Mouse (Mus musculus): ENCODE measurements around the gene Gatd1. TPM values are rescaled to one million over a fixed set of nuclear protein-coding genes. Genes with fewer than 3 reads are reported as not detected.

Gene Gatd1
- polyA plus RNA-seq, 1 experiment from 2014 or later = 41.6 TPM

- 83% methylated on average over 8 of the region's 8 CpGs for WGBS
- H3K4me1 ChIP-seq (replicated peaks; ENCODE audit: control insufficient read depth, insufficient read depth, low read length) = peaks cover 37% of the 10 kb centered on the region
- ATAC-seq (replicated peaks; ENCODE audit: low FRiP score) = no peak
Observed at GRCm38 (mm10) chr7:141432186-141432611, 18.3 kb upstream of the Gatd1 start.

GRCm38 (mm10) chr7:141431434-141432185 is 17.7 kb upstream of the Gatd1 start:
- H3K9me3 ChIP-seq (ENCODE audit: control insufficient read depth, low read length) = no peaks in the 10 kb centered on the region
- H3K9ac ChIP-seq (ENCODE audit: low read depth, low read length) = no peak overlapping the region
- H3K27me3 ChIP-seq (replicated peaks; ENCODE audit: control insufficient read depth, insufficient read depth, low read length) = no peaks in the 10 kb centered on the region
- WGBS = 95% methylated on average over 19 of the region's 19 CpGs
- ATAC-seq (replicated peaks; ENCODE audit: low FRiP score) (no peak), DNase-seq (ENCODE audit: low spot score) (no peak)
- H3K4me1 ChIP-seq (replicated peaks; ENCODE audit: control insufficient read depth, insufficient read depth, low read length) = peaks cover 33% of the 10 kb centered on the region
- H3K36me3 ChIP-seq (ENCODE audit: control insufficient read depth, insufficient read depth, low read length) = peaks cover 11% of the 10 kb centered on the region; the same call in 1 of the 2 replicates
- H3K4me3 ChIP-seq (ENCODE audit: low read depth, low read length) = no peak overlapping the region
- no peak overlapping the region for H3K4me2 ChIP-seq
- no peak overlapping the region for H3K27ac ChIP-seq (ENCODE audit: low read depth, low read length)

More at GRCm38 (mm10) chr7:141432186-141432611, 18.3 kb upstream of the Gatd1 start:
- Histone ChIP-seq H3K9ac (ENCODE audit: low read depth, low read length) (no peak overlapping the region), H3K9me3 (ENCODE audit: control insufficient read depth, low read length) (no peaks in the 10 kb centered on the region), H3K4me2 (no peak overlapping the region), H3K27ac (ENCODE audit: low read depth, low read length) (no peak overlapping the region), H3K27me3 (replicated peaks; ENCODE audit: control insufficient read depth, insufficient read depth, low read length) (no peaks in the 10 kb centered on the region), H3K36me3 (ENCODE audit: control insufficient read depth, insufficient read depth, low read length) (peaks cover 11% of the 10 kb centered on the region; the same call in 1 of the 2 replicates), H3K4me3 (ENCODE audit: low read depth, low read length) (no peak overlapping the region)
- no peak for DNase-seq (ENCODE audit: low spot score)

DNA sequence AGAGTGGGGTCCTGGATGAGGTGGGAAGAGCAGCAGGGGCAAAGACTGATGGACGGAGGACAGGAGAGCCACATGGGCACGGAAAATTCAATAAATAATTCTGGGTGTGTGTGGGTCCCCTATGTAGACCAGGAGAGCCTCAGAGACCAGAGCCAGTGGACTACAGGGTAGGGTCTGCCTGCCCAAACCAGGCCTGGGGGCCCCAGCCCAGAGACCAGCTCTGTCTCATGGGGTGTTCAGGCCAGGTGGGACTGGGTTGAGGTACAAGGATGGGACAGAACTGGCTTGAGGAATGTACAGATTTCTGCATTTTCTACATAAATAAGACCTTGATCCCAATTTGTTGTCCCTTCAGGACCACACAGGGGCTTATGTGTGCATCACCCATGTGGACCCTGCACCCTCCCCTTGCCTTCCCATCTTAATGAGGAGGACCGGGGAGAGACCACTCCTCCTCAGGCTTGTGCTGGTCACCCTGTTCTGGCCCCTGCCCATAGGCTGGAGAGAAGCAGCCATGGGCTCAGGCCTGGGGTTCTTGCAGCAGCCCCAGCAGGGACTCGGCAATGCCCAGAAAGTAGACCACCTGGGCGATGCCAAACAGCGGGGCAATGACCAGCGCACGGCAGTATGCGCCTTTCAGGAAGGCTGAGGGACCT is 16.8 kb upstream of the Gatd1 start:
- ATAC-seq (replicated peaks; ENCODE audit: low FRiP score) (no peak), DNase-seq (ENCODE audit: low spot score) (no peak)
- Histone ChIP-seq H3K27ac (ENCODE audit: low read depth, low read length) (no peak overlapping the region), H3K4me1 (replicated peaks; ENCODE audit: control insufficient read depth, insufficient read depth, low read length) (peaks cover 25% of the 10 kb centered on the region), H3K4me3 (ENCODE audit: low read depth, low read length) (no peak overlapping the region), H3K4me2 (no peak overlapping the region), H3K36me3 (ENCODE audit: control insufficient read depth, insufficient read depth, low read length) (peaks cover 11% of the 10 kb centered on the region; the same call in 1 of the 2 replicates), H3K27me3 (replicated peaks; ENCODE audit: control insufficient read depth, insufficient read depth, low read length) (no peaks in the 10 kb centered on the region), H3K9me3 (ENCODE audit: control insufficient read depth, low read length) (no peaks in the 10 kb centered on the region), H3K9ac (ENCODE audit: low read depth, low read length) (no peak overlapping the region)
- 91% methylated on average over 9 of the region's 9 CpGs for WGBS

- no peak overlapping the region for H3K27ac ChIP-seq (ENCODE audit: low read depth, low read length)
- H3K36me3 ChIP-seq (ENCODE audit: control insufficient read depth, insufficient read depth, low read length) = peaks cover 11% of the 10 kb centered on the region; the same call in 1 of the 2 replicates
- H3K27me3 ChIP-seq (replicated peaks; ENCODE audit: control insufficient read depth, insufficient read depth, low read length) = no peaks in the 10 kb centered on the region
- no peaks in the 10 kb centered on the region for H3K9me3 ChIP-seq (ENCODE audit: control insufficient read depth, low read length)
- no peak overlapping the region for H3K4me3 ChIP-seq (ENCODE audit: low read depth, low read length)
- 68% methylated on average over 9 of the region's 9 CpGs for WGBS
- peak overlapping the region; percentile 16; the same call in 1 of the 2 replicates for H3K4me2 ChIP-seq
- no peak; the same call in 1 of the 2 replicates for ATAC-seq (replicated peaks; ENCODE audit: low FRiP score)
- no peak for DNase-seq (ENCODE audit: low spot score)
- no peak overlapping the region for H3K9ac ChIP-seq (ENCODE audit: low read depth, low read length)
- H3K4me1 ChIP-seq (replicated peaks; ENCODE audit: control insufficient read depth, insufficient read depth, low read length) = peaks cover 20% of the 10 kb centered on the region
Observed at GRCm38 (mm10) chr7:141429840-141430584, 16.1 kb upstream of the Gatd1 start.

DNA sequence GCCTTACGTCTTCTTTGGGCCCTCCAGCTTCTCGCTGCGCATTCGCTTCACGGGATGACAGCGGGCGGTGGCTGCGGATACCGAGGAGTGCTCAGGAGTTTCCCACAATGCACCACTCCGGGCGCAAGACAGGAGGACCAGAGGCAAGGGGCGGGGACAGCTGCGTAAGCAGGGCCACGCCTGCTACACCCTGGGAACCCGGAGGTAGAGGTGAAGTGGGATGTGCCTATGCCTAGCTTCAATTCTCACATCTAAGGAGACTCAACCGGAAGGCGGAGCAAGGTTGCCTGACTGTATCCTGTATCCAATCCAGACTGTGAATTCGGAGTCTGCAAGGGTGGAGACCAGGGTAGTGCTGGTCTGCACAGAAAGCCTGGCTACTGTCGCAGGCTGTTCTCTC is 15.4 kb upstream of the Gatd1 start, which contains the start of gene Cend1:
Cend1 (minus strand) TSS at position 182 of the 400 bp plus-strand sequence.
- peak within 1 kb of the TSS; percentile 16 for H3K4me2 ChIP-seq
- peak; percentile 36 for DNase-seq (ENCODE audit: low spot score)
- no peak within 1 kb of the TSS for H3K27ac ChIP-seq (ENCODE audit: low read depth, low read length)
- peaks cover 11% of the 10 kb centered on the region; the same call in 1 of the 2 replicates for H3K36me3 ChIP-seq (ENCODE audit: control insufficient read depth, insufficient read depth, low read length)
- no peak within 1 kb of the TSS for H3K9ac ChIP-seq (ENCODE audit: low read depth, low read length)
- ATAC-seq (replicated peaks; ENCODE audit: low FRiP score) = peak; percentile 30; the same call in 1 of the 2 replicates
- 8% methylated on average over 19 of the region's 19 CpGs for WGBS
- H3K9me3 ChIP-seq (ENCODE audit: control insufficient read depth, low read length) = no peaks in the 10 kb centered on the region
- H3K4me3 ChIP-seq (ENCODE audit: low read depth, low read length) = no peak within 1 kb of the TSS
- H3K4me1 ChIP-seq (replicated peaks; ENCODE audit: control insufficient read depth, insufficient read depth, low read length) = peaks cover 13% of the 10 kb centered on the region
- no peaks in the 10 kb centered on the region for H3K27me3 ChIP-seq (replicated peaks; ENCODE audit: control insufficient read depth, insufficient read depth, low read length)

DNA sequence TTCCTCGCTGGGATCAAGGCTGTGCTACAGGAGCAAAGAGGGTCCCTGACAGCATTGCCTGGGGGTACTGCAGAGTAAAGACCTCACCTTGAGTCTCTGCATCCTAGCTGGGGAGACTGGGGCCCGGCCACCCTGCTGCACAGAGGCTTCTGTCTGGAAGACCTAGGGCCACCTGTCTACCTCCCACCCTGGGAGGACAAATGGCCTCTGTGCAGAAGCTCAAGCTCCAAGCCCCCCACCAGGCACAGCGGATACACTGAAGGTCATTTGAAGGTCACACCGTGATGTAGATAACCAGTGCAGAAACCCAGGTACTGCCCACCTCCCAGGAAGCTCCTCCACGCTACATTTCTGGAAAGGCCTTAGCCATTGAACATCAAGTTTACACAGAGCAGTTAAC is 14.8 kb upstream of the Gatd1 start:
- H3K9me3 ChIP-seq (ENCODE audit: control insufficient read depth, low read length) = no peaks in the 10 kb centered on the region
- ATAC-seq (replicated peaks; ENCODE audit: low FRiP score) = no peak
- 56% methylated on average over 5 of the region's 5 CpGs for WGBS
- H3K4me3 ChIP-seq (ENCODE audit: low read depth, low read length) = no peak overlapping the region
- peaks cover 7% of the 10 kb centered on the region for H3K4me1 ChIP-seq (replicated peaks; ENCODE audit: control insufficient read depth, insufficient read depth, low read length)
- no peak overlapping the region for H3K9ac ChIP-seq (ENCODE audit: low read depth, low read length)
- no peak overlapping the region for H3K4me2 ChIP-seq
- no peak overlapping the region for H3K27ac ChIP-seq (ENCODE audit: low read depth, low read length)
- no peak for DNase-seq (ENCODE audit: low spot score)
- H3K27me3 ChIP-seq (replicated peaks; ENCODE audit: control insufficient read depth, insufficient read depth, low read length) = no peaks in the 10 kb centered on the region
- H3K36me3 ChIP-seq (ENCODE audit: control insufficient read depth, insufficient read depth, low read length) = peaks cover 11% of the 10 kb centered on the region; the same call in 1 of the 2 replicates

- DNase-seq (ENCODE audit: low spot score) = no peak
- Histone ChIP-seq H3K4me3 (ENCODE audit: low read depth, low read length) (no peak overlapping the region), H3K27ac (ENCODE audit: low read depth, low read length) (no peak overlapping the region), H3K9ac (ENCODE audit: low read depth, low read length) (no peak overlapping the region), H3K4me2 (no peak overlapping the region), H3K4me1 (replicated peaks; ENCODE audit: control insufficient read depth, insufficient read depth, low read length) (peaks cover 6% of the 10 kb centered on the region), H3K36me3 (ENCODE audit: control insufficient read depth, insufficient read depth, low read length) (peaks cover 6% of the 10 kb centered on the region; the same call in 1 of the 2 replicates), H3K9me3 (ENCODE audit: control insufficient read depth, low read length) (no peaks in the 10 kb centered on the region), H3K27me3 (replicated peaks; ENCODE audit: control insufficient read depth, insufficient read depth, low read length) (no peaks in the 10 kb centered on the region)
- ATAC-seq (replicated peaks; ENCODE audit: low FRiP score) = no peak
- 70% methylated on average over 12 of the region's 12 CpGs for WGBS
Observed at GRCm38 (mm10) chr7:141426948-141427730, 13.2 kb upstream of the Gatd1 start.

DNA sequence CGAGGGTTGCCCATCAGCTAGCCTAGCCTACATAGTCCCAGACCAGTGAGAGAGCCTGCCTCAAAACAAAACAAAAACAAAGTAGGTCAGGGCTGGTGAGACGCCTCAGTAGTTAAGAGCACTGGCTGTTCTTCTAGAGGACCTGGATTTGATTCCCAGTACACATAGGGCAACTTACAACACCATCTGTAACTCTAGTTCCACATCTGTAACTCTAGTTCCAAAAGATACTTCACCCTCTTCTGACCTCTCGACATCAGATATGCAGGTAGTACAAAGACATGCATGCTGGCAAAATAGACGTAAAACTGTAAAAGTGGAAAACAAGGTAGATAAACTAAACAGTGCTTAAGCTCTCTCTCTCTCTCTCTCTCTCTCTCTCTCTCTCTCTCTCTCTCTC is 9.9 kb upstream of the Gatd1 start:
- no peak overlapping the region for H3K27ac ChIP-seq (ENCODE audit: low read depth, low read length)
- no peak for DNase-seq (ENCODE audit: low spot score)
- H3K4me2 ChIP-seq = no peak overlapping the region
- ATAC-seq (replicated peaks; ENCODE audit: low FRiP score) = no peak
- no peaks in the 10 kb centered on the region for H3K27me3 ChIP-seq (replicated peaks; ENCODE audit: control insufficient read depth, insufficient read depth, low read length)
- H3K9me3 ChIP-seq (ENCODE audit: control insufficient read depth, low read length) = no peaks in the 10 kb centered on the region
- H3K4me1 ChIP-seq (replicated peaks; ENCODE audit: control insufficient read depth, insufficient read depth, low read length) = no peaks in the 10 kb centered on the region; the same call in 1 of the 2 replicates
- H3K4me3 ChIP-seq (ENCODE audit: low read depth, low read length) = no peak overlapping the region
- WGBS = 70% methylated on average over 4 of the region's 4 CpGs
- no peaks in the 10 kb centered on the region for H3K36me3 ChIP-seq (ENCODE audit: control insufficient read depth, insufficient read depth, low read length)
- no peak overlapping the region; the same call in 1 of the 2 replicates for H3K9ac ChIP-seq (ENCODE audit: low read depth, low read length)
